Mouse (Mus musculus): ENCODE measurements around the gene Chst1. TPM values are rescaled to one million over a fixed set of nuclear protein-coding genes. Genes with fewer than 3 reads are reported as not detected.

Gene Chst1
- polyA plus RNA-seq (2015; fragmentation: Nextera tagmentation; extraction: Ambion mirVana) = 7.1 and 8.3 TPM in 2 replicates

DNA sequence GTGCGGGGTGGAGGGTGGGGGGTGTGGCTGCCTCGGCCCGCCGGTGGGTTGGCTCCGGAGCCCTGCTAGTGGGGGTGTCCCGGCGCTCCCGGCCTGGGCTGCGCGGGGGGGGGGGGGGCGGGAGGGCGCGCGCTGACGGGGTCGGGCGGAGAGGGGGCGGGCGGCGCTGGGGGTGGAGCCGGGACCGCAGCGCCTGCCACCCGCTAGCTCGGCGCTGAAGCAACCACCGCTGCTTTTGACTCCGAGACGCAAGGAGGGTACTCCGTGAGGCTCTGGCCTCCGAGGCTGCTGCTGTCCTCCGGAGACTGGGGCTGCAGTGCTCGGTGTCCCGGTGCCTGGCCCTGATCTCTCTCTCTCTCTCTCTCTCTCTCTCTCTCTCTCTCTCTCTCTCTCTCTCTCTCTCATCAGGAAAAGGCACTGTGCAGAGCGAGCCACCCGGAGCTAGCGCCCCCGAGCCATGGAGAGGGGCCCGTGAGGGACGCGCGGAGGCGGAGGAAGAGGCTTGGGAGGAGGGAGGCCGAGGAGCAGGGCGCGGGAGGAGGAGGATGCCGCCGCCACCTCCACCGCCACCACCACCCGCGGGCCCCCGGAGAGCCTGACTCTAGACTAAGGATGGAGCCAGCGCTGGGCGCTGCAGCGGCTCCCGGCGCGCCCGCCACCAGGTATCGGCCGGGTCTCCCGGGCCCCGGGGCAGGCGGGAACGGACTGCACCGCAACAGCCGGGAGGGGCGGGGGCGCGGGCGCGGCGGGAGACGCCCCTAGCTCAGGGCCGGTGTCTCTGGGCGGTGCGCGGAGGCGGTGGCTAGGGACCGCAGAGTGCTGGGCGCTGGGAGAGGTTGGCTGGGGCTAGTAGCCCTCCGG lies at the start of gene Chst1:
TSS of gene Chst1 (plus strand) at position 221 of the 861 bp plus-strand sequence.
- WGBS = under 1% methylated on average over 49 of the region's 82 CpGs
- ATAC-seq (ENCODE audit: insufficient number of reproducible peaks, insufficient read depth, low FRiP score, low TSS enrichment, low read depth) = peak; percentile 76

GRCm38 (mm10) chr2:92550051-92550450 lies 49.5 kb upstream of the Chst1 start:
- H3K36me3 ChIP-seq = no peaks in the 10 kb centered on the region
- no peak for ATAC-seq (ENCODE audit: insufficient number of reproducible peaks, insufficient read depth, low FRiP score, low TSS enrichment, low read depth)
- H3K4me1 ChIP-seq = no peaks in the 10 kb centered on the region
- H3K4me3 ChIP-seq = no peak overlapping the region
- no peaks in the 10 kb centered on the region for H3K27me3 ChIP-seq
- 68% methylated on average over 2 of the region's 2 CpGs for WGBS
- no peak overlapping the region for H3K27ac ChIP-seq
- no peaks in the 10 kb centered on the region for H3K9me3 ChIP-seq
- H3K4me2 ChIP-seq = no peak overlapping the region
- no peak overlapping the region for H3K9ac ChIP-seq

More for the DNA sequence above, at the start of gene Chst1:
- Histone ChIP-seq H3K27me3 (peaks cover 42% of the 10 kb centered on the region), H3K4me2 (peak within 1 kb of the TSS; percentile 95), H3K9ac (peak within 1 kb of the TSS; percentile 79), H3K4me3 (peak within 1 kb of the TSS; percentile 74), H3K9me3 (no peaks in the 10 kb centered on the region), H3K4me1 (peaks cover 20% of the 10 kb centered on the region), H3K36me3 (no peaks in the 10 kb centered on the region), H3K27ac (peak within 1 kb of the TSS; percentile 68)

DNA sequence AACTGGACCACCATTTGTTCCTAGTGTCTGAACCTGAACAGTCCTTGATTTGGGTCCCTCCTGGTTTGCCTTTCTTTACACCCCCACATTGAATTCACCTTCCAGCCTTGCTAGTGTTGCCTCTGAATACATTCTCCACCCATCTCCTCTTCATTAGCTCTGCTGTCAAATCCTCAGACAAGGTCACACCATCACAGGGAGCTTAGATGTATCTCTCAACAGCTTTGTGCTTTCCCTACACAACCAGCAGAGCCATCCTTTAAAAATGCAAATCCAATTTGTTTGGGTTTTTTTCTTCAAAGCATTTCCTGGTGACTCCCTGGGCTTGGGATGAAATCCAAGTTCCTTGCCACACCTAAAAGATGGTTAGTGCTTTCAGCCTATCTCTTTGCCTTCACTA lies 45.0 kb upstream of the Chst1 start:
- H3K36me3 ChIP-seq = no peaks in the 10 kb centered on the region
- H3K4me3 ChIP-seq = no peak overlapping the region
- no peak overlapping the region for H3K9ac ChIP-seq
- no peak for ATAC-seq (ENCODE audit: insufficient number of reproducible peaks, insufficient read depth, low FRiP score, low TSS enrichment, low read depth)
- H3K4me2 ChIP-seq = no peak overlapping the region
- H3K9me3 ChIP-seq = no peaks in the 10 kb centered on the region
- no peaks in the 10 kb centered on the region for H3K4me1 ChIP-seq
- H3K27ac ChIP-seq = no peak overlapping the region
- H3K27me3 ChIP-seq = no peaks in the 10 kb centered on the region

DNA sequence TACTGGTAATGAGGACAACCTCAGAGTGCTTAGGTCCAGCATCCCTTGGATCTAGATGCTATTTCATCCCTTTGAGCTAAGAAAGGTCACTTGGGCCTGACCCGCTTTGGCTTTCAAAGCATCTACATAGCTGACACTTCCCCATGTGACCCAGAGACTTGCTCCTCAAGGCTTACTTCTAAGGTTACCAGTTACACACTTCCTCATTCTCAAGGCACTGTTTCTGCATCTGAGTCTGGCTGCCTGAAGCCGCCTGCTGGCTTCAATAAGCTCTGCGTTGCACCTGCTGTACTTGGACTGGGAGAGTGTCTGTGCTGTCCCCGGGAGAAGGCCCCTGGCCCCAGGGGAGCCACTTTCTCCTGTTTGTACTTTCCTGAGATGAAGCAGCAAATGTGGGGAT lies 36.6 kb upstream of the Chst1 start:
- H3K36me3 ChIP-seq = no peaks in the 10 kb centered on the region
- H3K4me3 ChIP-seq = no peak overlapping the region
- H3K4me2 ChIP-seq = no peak overlapping the region
- H3K4me1 ChIP-seq = no peaks in the 10 kb centered on the region
- 60% methylated on average over 4 of the region's 4 CpGs for WGBS
- H3K9ac ChIP-seq = no peak overlapping the region
- peaks cover 8% of the 10 kb centered on the region; the same call in 1 of the 2 replicates for H3K9me3 ChIP-seq
- H3K27me3 ChIP-seq = no peaks in the 10 kb centered on the region
- no peak for ATAC-seq (ENCODE audit: insufficient number of reproducible peaks, insufficient read depth, low FRiP score, low TSS enrichment, low read depth)
- no peak overlapping the region for H3K27ac ChIP-seq

- no peak overlapping the region for H3K27ac ChIP-seq
- no peak overlapping the region for H3K4me2 ChIP-seq
- no peaks in the 10 kb centered on the region for H3K4me1 ChIP-seq
- ATAC-seq (ENCODE audit: insufficient number of reproducible peaks, insufficient read depth, low FRiP score, low TSS enrichment, low read depth) = no peak
- no peak overlapping the region for H3K9ac ChIP-seq
- no peak overlapping the region for H3K4me3 ChIP-seq
- H3K36me3 ChIP-seq = no peaks in the 10 kb centered on the region
- H3K9me3 ChIP-seq = 0 out of 2 replicates have a peak, but pooled peaks cover under 1% of the 10 kb centered on the region
- 79% methylated on average over 6 of the region's 6 CpGs for WGBS
- H3K27me3 ChIP-seq = no peaks in the 10 kb centered on the region
These were observed 28.9 kb upstream of the Chst1 start for GRCm38 (mm10) chr2:92570623-92571022.

- Histone ChIP-seq H3K36me3 (no peaks in the 10 kb centered on the region), H3K4me2 (no peak overlapping the region), H3K9me3 (no peaks in the 10 kb centered on the region), H3K4me1 (no peaks in the 10 kb centered on the region), H3K27ac (no peak overlapping the region), H3K4me3 (no peak overlapping the region), H3K27me3 (no peaks in the 10 kb centered on the region), H3K9ac (no peak overlapping the region)
- ATAC-seq (ENCODE audit: insufficient number of reproducible peaks, insufficient read depth, low FRiP score, low TSS enrichment, low read depth) = no peak
- WGBS = 72% methylated on average over 9 of the region's 9 CpGs
These were observed 21.7 kb upstream of the Chst1 start for GRCm38 (mm10) chr2:92577824-92578223.

GRCm38 (mm10) chr2:92581302-92581701 lies 18.2 kb upstream of the Chst1 start:
- H3K4me1 ChIP-seq = no peaks in the 10 kb centered on the region
- H3K27ac ChIP-seq = no peak overlapping the region
- 84% methylated on average over 7 of the region's 7 CpGs for WGBS
- H3K4me2 ChIP-seq = no peak overlapping the region
- H3K9ac ChIP-seq = no peak overlapping the region
- H3K9me3 ChIP-seq = no peaks in the 10 kb centered on the region
- no peak overlapping the region for H3K4me3 ChIP-seq
- H3K27me3 ChIP-seq = no peaks in the 10 kb centered on the region
- ATAC-seq (ENCODE audit: insufficient number of reproducible peaks, insufficient read depth, low FRiP score, low TSS enrichment, low read depth) = no peak
- H3K36me3 ChIP-seq = no peaks in the 10 kb centered on the region

- no peak for ATAC-seq (ENCODE audit: insufficient number of reproducible peaks, insufficient read depth, low FRiP score, low TSS enrichment, low read depth)
- H3K4me1 ChIP-seq = no peaks in the 10 kb centered on the region
- H3K36me3 ChIP-seq = no peaks in the 10 kb centered on the region
- H3K4me3 ChIP-seq = no peak overlapping the region
- no peaks in the 10 kb centered on the region for H3K9me3 ChIP-seq
- no peak overlapping the region for H3K4me2 ChIP-seq
- H3K9ac ChIP-seq = no peak overlapping the region
- no peaks in the 10 kb centered on the region for H3K27me3 ChIP-seq
- no peak overlapping the region for H3K27ac ChIP-seq
- WGBS = 49% methylated on average over 5 of the region's 5 CpGs
These were observed 16.9 kb upstream of the Chst1 start for GRCm38 (mm10) chr2:92582596-92582995.

DNA sequence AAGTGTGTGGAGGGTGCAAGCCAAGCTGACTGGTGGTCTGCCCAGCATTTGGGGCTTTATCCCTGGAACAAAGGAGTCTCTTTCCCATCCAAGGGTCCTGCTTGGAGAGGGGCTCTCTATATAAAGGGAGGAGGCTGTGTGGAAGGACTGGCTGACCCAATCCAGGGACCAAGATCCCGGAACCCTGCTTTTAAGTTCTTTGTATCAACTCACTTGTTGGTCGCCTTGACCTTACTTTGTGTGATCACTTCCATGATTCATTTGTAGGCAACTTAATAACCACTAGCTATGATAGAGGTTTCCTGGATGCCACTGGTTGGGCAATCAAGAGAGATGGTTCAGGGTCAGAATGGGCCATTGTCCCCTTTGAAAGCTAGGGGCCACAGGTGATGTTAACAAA lies 11.7 kb upstream of the Chst1 start:
- WGBS = 75% methylated on average over 2 of the region's 2 CpGs
- H3K27me3 ChIP-seq = no peaks in the 10 kb centered on the region
- H3K4me1 ChIP-seq = no peaks in the 10 kb centered on the region
- no peak overlapping the region for H3K27ac ChIP-seq
- no peaks in the 10 kb centered on the region for H3K9me3 ChIP-seq
- H3K4me2 ChIP-seq = no peak overlapping the region
- H3K4me3 ChIP-seq = no peak overlapping the region
- H3K9ac ChIP-seq = no peak overlapping the region
- ATAC-seq (ENCODE audit: insufficient number of reproducible peaks, insufficient read depth, low FRiP score, low TSS enrichment, low read depth) = no peak
- H3K36me3 ChIP-seq = no peaks in the 10 kb centered on the region

DNA sequence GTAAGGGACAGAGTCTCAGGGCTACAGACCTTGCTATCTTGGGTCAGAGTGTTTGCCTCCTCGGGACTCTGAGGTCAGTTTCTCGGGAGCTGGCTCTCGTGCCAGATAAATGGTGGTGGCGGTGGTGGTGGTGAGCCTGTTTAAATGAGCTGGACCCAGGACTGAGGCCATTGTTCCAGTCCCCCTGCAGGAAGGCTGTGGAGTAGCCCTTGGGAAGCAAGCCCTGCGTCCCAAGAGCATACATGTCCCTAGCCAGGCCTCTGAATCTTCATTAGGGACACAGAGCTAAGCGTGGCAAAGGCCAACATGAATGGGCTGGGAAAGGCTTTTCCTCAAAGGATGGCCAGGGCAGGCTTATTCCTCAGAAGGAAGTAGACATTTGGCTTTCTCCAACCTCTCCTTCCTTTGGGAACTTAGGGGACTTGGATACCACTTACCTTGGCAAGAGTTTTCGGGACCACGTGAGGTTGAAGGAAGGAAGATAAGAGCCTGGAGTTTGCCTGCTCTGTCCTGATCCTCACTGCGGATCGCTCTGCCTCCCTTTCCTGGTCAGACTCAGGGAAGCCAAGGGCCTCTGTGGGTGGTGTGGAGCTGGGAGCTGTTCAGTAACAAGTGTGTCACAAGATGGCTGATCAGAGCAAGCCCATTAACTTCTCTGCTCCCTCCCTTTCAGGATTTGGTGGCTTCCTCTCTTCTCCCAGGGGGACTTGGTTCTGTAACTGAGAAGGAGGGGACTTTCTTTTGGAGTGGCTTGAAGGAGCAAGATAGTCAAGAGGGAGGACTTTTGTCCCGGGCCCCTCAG lies 4.4 kb upstream of the Chst1 start:
- no peak overlapping the region for H3K27ac ChIP-seq
- H3K4me1 ChIP-seq = no peaks in the 10 kb centered on the region
- no peaks in the 10 kb centered on the region for H3K9me3 ChIP-seq
- H3K36me3 ChIP-seq = no peaks in the 10 kb centered on the region
- 66% methylated on average over 11 of the region's 11 CpGs for WGBS
- no peak overlapping the region for H3K4me2 ChIP-seq
- H3K4me3 ChIP-seq = no peak overlapping the region
- no peak for ATAC-seq (ENCODE audit: insufficient number of reproducible peaks, insufficient read depth, low FRiP score, low TSS enrichment, low read depth)
- H3K9ac ChIP-seq = no peak overlapping the region
- peaks cover 20% of the 10 kb centered on the region for H3K27me3 ChIP-seq

DNA sequence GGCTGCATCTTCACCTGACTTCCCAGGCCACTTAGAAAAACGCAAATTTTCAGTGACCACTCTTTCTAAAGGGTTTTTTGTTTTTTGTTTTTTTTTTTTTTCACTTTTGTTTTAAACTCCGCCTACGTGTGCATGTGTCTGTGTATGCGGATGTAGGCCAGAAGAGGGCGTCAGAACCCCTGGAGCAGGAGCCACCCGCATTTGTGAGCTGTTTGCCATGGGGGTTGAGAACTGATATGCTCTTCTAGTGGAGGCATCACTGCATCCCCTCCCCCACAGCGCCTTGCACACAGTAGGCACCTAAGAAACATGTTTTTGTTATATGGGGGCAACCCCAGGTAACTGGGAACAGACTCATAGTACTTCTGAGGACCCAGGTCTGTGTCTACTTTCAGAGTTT lies 2.2 kb upstream of the Chst1 start:
- no peak overlapping the region for H3K27ac ChIP-seq
- H3K36me3 ChIP-seq = no peaks in the 10 kb centered on the region
- no peaks in the 10 kb centered on the region for H3K9me3 ChIP-seq
- H3K27me3 ChIP-seq = peaks cover 35% of the 10 kb centered on the region
- H3K9ac ChIP-seq = no peak overlapping the region
- H3K4me1 ChIP-seq = peaks cover 12% of the 10 kb centered on the region
- H3K4me2 ChIP-seq = no peak overlapping the region
- whole genome bisulfite sequencing = 8% methylated on average over 7 of the region's 7 CpGs
- no peak overlapping the region for H3K4me3 ChIP-seq
- no peak for ATAC-seq (ENCODE audit: insufficient number of reproducible peaks, insufficient read depth, low FRiP score, low TSS enrichment, low read depth)

Measured in embryonic facial prominence, embryonic 13.5 days (tissue).